Mouse (Mus musculus) intestine, embryonic 15.5 days (tissue): ENCODE results near the gene Atp4b. TPM values are rescaled to one million over a fixed set of nuclear protein-coding genes. Genes with fewer than 3 reads are reported as not detected.

Experiments
- ATAC-seq: fragments of 200-750 bp; cut with Nextera tagmentation; 2 replicates; pipeline ENCODE4 v1.8.0; 2017; ENCODE audit warnings: moderate TSS enrichment, moderate library complexity
- H3K27ac ChIP-seq: fragments of 300-500 bp; sonication (generic); 2 replicates; pipeline ENCODE4 v1.5.1; 2015; ENCODE audit warnings: mild to moderate bottlenecking, inconsistent platforms
- H3K27me3 ChIP-seq: fragments of 300-500 bp; sonication (generic); replicated peaks from 2 replicates; pipeline ENCODE4 v1.6.1; 2015; ENCODE audit warnings: inconsistent platforms
- H3K36me3 ChIP-seq: fragments of 300-500 bp; sonication (generic); 2 replicates; pipeline ENCODE4 v1.6.1; 2015; ENCODE audit warnings: inconsistent platforms
- H3K4me1 ChIP-seq: fragments of 300-500 bp; sonication (generic); replicated peaks from 2 replicates; pipeline ENCODE4 v1.6.1; 2015; ENCODE audit warnings: inconsistent platforms
- H3K4me2 ChIP-seq: fragments of 300-500 bp; sonication (generic); replicated peaks from 2 replicates; pipeline ENCODE4 v1.6.1; 2015; ENCODE audit warnings: mild to moderate bottlenecking, inconsistent platforms
- H3K4me3 ChIP-seq: fragments of 300-500 bp; sonication (generic); replicated peaks from 2 replicates; pipeline ENCODE4 v1.5.1; 2015; ENCODE audit warnings: inconsistent platforms
- H3K9ac ChIP-seq: fragments of 300-500 bp; sonication (generic); 2 replicates; pipeline ENCODE4 v1.6.1; 2015; ENCODE audit warnings: inconsistent platforms
- H3K9me3 ChIP-seq: fragments of 300-500 bp; sonication (generic); 2 replicates; pipeline ENCODE4 v1.6.1; 2016; ENCODE audit warnings: inconsistent platforms
- WGBS: fragments of 180-500 bp; shearing (Covaris S2); methylation state at CpG from one replicate; pipeline ENCODE4 v1.1.7; 2015; 5-methylcytosine and 5-hydroxymethylcytosine counted together
- polyA plus RNA-seq: library from polyadenylated mRNA; unstranded; fragments of >200 nt; fragmentation: Nextera tagmentation; extraction: Ambion mirVana; gene quantifications from 2 replicates; pipeline ENCODE4 v1.2.1, GENCODE M21; 2015

Atp4b gene
- polyA plus RNA-seq, 1 experiment from 2014 or later, result not detected

DNA sequence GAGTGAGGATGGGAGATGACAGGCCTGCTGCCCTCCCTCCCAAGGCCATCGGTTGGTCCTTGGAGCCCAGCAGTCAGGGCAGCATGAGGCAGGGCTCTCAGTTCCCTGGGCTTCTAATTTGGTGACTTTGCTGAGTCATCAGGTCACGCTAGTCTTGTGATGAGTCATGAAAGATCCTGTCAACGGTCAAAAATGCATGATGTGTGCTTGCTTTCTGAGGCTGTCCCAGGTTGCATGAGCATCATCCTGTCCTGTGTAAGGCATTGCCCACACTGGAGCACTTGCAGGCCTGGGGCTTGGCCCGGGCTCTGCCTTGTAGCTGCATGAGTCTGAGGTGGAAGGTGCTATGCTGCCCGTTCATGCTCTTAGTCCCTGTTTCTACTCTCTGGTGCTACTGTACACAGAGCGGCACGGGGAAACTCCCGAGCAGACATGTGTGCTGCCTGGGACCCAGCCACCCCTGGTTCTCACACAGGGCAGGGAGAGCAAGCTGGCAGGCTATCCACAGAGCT is 23.4 kb downstream of the Atp4b start:
- ATAC-seq, result no peak
- no peaks in the 10 kb centered on the region for H3K9me3 ChIP-seq
- no peaks in the 10 kb centered on the region for H3K27me3 ChIP-seq
- no peaks in the 10 kb centered on the region for H3K4me1 ChIP-seq
- peaks cover 61% of the 10 kb centered on the region for H3K36me3 ChIP-seq
- H3K4me2 ChIP-seq, result no peak overlapping the region
- no peak overlapping the region for H3K9ac ChIP-seq
- no peak overlapping the region for H3K4me3 ChIP-seq
- WGBS, result 85% methylated on average over 8 of the region's 8 CpGs
- no peak overlapping the region for H3K27ac ChIP-seq

DNA sequence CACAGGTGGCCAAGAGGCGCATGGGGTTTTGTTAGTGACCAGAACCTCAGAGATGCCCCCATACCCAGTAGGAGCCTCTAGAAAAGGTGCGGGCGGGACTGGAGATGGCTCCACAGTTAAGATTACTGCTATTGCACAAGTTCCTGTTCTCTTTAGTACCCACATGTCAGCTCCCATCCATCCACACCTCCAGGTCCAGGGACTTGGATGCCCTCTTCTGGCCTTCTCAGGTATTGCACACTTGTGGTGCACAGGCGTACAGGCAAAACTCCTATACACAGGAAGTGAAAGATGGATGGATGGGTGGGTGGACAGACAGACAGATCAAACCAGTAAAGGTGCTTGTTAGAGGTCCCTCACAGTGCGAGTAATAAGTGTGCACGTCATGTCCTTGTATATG is 34.8 kb downstream of the Atp4b start:
- ATAC-seq, result no peak
- Histone ChIP-seq H3K4me3 (no peak overlapping the region), H3K9me3 (no peaks in the 10 kb centered on the region), H3K4me2 (no peak overlapping the region), H3K4me1 (no peaks in the 10 kb centered on the region), H3K36me3 (peaks cover 77% of the 10 kb centered on the region), H3K27ac (no peak overlapping the region), H3K27me3 (no peaks in the 10 kb centered on the region), H3K9ac (no peak overlapping the region)
- 91% methylated on average over 6 of the region's 6 CpGs for WGBS

- no peaks in the 10 kb centered on the region for H3K4me1 ChIP-seq
- 92% methylated on average over 7 of the region's 7 CpGs for WGBS
- no peak for ATAC-seq
- H3K4me3 ChIP-seq, result no peak overlapping the region
- no peaks in the 10 kb centered on the region for H3K9me3 ChIP-seq
- H3K4me2 ChIP-seq, result no peak overlapping the region
- no peaks in the 10 kb centered on the region for H3K27me3 ChIP-seq
- H3K36me3 ChIP-seq, result peaks cover 76% of the 10 kb centered on the region
- no peak overlapping the region for H3K9ac ChIP-seq
- no peak overlapping the region for H3K27ac ChIP-seq
These were observed 36.4 kb downstream of the Atp4b start for GRCm38 (mm10) chr8:13360213-13360612.

- peak; percentile 32; the same call in 1 of the 2 replicates for ATAC-seq
- H3K4me3 ChIP-seq, result no peak overlapping the region
- H3K4me1 ChIP-seq, result 0 out of 2 replicates have a peak, but pooled peaks cover 3% of the 10 kb centered on the region
- H3K27me3 ChIP-seq, result no peaks in the 10 kb centered on the region
- H3K9ac ChIP-seq, result no peak overlapping the region
- 66% methylated on average over 10 of the region's 10 CpGs for WGBS
- H3K36me3 ChIP-seq, result peaks cover 77% of the 10 kb centered on the region
- no peaks in the 10 kb centered on the region for H3K9me3 ChIP-seq
- 0 out of 2 replicates have a peak overlapping the region, but pooled peaks have one; percentile 13 for H3K27ac ChIP-seq
- H3K4me2 ChIP-seq, result no peak overlapping the region
These were observed 39.9 kb downstream of the Atp4b start for GRCm38 (mm10) chr8:13356681-13357080.

DNA sequence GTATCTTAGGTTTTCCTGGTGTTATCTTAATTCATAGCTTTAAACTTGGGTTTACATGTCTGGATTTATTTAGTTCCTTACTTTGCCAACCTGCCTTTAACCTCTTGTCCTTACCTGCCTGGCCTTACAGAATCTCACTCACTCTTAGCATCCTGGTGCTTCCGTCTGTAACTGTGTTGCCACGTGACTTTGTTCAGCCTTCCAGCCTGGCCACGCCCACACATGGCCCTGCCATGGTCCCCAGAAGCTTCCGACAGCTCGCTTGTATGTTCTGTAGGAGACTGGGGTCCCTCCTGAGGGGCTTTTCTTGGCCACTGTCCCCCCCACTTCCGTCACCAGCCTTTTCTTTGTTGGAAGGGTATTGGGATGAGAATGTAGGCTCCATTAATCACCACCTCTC is 40.4 kb downstream of the Atp4b start:
- no peak for ATAC-seq
- Histone ChIP-seq H3K9ac (no peak overlapping the region), H3K4me1 (peaks cover 8% of the 10 kb centered on the region; the same call in 1 of the 2 replicates), H3K9me3 (no peaks in the 10 kb centered on the region), H3K36me3 (peaks cover 72% of the 10 kb centered on the region), H3K27me3 (no peaks in the 10 kb centered on the region), H3K4me2 (no peak overlapping the region), H3K4me3 (no peak overlapping the region), H3K27ac (0 out of 2 replicates have a peak overlapping the region, but pooled peaks have one; percentile 13)
- WGBS, result 79% methylated on average over 6 of the region's 6 CpGs

DNA sequence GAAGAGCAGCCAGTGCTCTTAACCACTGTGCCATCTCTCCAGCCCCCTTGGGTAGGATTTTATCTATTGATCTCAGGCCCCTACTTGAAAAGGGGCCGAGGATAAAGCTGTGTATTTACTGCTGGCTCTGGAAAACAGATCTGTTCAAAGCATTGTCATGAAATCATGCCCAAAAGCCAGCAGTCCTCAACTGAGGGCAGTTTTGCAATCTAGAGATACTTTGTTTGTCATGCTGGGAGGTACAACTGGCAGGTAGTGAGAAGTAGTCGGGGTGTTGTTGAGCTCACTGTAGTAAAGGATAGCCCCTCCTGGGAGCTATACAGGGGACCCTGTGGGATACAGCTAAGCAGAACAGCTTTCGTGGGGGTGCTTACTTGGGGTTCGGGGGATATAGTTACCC is 42.7 kb downstream of the Atp4b start:
- WGBS, result 89% methylated on average over 4 of the region's 4 CpGs
- H3K9me3 ChIP-seq, result no peaks in the 10 kb centered on the region
- peaks cover 8% of the 10 kb centered on the region; the same call in 1 of the 2 replicates for H3K4me1 ChIP-seq
- no peak overlapping the region for H3K9ac ChIP-seq
- H3K27me3 ChIP-seq, result no peaks in the 10 kb centered on the region
- no peak overlapping the region for H3K4me3 ChIP-seq
- H3K4me2 ChIP-seq, result no peak overlapping the region
- ATAC-seq, result no peak
- H3K27ac ChIP-seq, result no peak overlapping the region
- H3K36me3 ChIP-seq, result peaks cover 66% of the 10 kb centered on the region

DNA sequence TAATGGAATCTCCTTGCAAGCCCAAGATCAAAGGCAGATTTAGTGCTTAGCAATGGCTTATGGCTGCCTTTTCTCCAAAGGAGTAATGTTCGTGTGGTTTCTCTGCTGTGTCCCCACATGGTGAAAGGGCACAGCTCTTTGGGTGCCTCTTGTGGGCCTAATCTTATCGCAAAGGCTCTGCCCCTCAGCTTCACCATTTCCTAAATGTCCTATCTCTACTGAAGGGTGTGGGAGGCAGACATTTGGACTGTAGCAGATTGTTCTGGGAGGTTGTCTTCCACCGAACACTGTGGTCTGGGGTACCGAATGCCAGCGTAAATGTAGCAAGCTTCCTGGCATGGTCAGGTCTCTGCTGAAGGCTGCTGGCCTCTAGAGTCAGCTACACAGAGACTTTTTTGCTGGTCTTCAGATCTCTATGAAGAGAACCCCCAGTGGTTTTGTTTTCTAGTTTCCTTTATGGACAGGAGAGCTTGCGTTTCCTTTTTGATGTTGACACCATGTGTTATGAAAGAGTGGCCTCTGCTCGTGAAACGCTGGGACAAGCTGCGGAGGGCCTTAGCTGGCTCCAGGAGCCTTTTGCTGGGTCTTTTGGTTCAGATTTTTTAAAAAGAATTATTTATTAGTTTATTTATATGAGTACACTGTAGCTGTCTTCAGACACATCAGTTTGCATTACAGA is 43.3 kb downstream of the Atp4b start:
- no peak for ATAC-seq
- Histone ChIP-seq H3K9me3 (no peaks in the 10 kb centered on the region), H3K4me1 (peaks cover 8% of the 10 kb centered on the region; the same call in 1 of the 2 replicates), H3K4me3 (no peak overlapping the region), H3K27me3 (no peaks in the 10 kb centered on the region), H3K36me3 (peaks cover 61% of the 10 kb centered on the region), H3K4me2 (no peak overlapping the region), H3K9ac (no peak overlapping the region), H3K27ac (no peak overlapping the region)
- 81% methylated on average over 9 of the region's 9 CpGs for WGBS

DNA sequence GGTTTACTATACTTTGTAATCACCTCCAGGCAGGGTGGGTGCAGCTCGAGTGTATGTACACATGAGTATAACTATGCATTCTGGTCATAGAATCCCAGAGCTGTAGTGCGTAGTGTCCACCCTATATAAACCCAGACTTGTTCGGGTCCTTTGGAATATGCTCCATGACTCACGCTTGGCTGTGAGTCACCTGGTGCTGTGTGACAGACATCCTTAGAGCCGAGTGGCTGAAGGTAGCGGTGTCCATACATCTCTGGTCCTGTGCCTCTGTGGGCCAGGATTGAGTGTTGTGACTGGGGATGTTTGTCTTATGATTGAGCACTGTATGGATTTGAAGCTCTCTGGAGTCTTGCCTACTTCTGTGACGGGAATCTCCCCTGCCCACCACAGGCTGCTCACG is 44.0 kb downstream of the Atp4b start:
- WGBS, result 83% methylated on average over 8 of the region's 8 CpGs
- peaks cover 8% of the 10 kb centered on the region; the same call in 1 of the 2 replicates for H3K4me1 ChIP-seq
- peaks cover 62% of the 10 kb centered on the region for H3K36me3 ChIP-seq
- H3K9me3 ChIP-seq, result no peaks in the 10 kb centered on the region
- H3K27me3 ChIP-seq, result no peaks in the 10 kb centered on the region
- no peak overlapping the region for H3K4me2 ChIP-seq
- ATAC-seq, result no peak
- no peak overlapping the region for H3K4me3 ChIP-seq
- H3K27ac ChIP-seq, result no peak overlapping the region
- H3K9ac ChIP-seq, result no peak overlapping the region

- Histone ChIP-seq H3K9me3 (no peaks in the 10 kb centered on the region), H3K4me3 (no peak overlapping the region), H3K36me3 (peaks cover 59% of the 10 kb centered on the region), H3K4me2 (no peak overlapping the region), H3K27me3 (no peaks in the 10 kb centered on the region), H3K9ac (no peak overlapping the region), H3K27ac (no peak overlapping the region), H3K4me1 (peaks cover 8% of the 10 kb centered on the region; the same call in 1 of the 2 replicates)
- WGBS, result 82% methylated on average over 5 of the region's 5 CpGs
- no peak for ATAC-seq
These were observed 45.0 kb downstream of the Atp4b start for GRCm38 (mm10) chr8:13351593-13351992.

DNA sequence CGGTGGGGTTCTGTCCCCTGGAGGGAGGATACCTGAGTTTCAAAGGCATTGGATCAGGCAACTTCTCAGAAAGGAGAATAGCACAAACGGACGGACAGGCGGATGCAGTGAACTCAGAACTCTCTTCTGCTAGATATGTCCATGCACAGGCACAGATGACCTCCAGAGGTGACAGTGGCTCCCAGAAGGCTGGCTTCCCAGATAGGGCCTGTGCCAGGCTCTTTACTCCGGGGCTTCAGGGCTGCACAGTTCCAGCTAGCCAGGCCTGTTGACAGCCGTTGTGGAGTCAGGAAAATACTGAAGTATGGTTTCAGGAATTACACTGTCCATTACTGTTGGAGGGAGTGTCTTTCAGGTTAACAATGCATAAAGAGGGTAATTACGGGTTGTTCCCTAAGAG is 46.6 kb downstream of the Atp4b start:
- peaks cover 63% of the 10 kb centered on the region for H3K36me3 ChIP-seq
- no peak overlapping the region for H3K4me2 ChIP-seq
- peaks cover 8% of the 10 kb centered on the region; the same call in 1 of the 2 replicates for H3K4me1 ChIP-seq
- H3K9ac ChIP-seq, result no peak overlapping the region
- no peak for ATAC-seq
- WGBS, result 86% methylated on average over 7 of the region's 7 CpGs
- H3K4me3 ChIP-seq, result no peak overlapping the region
- no peaks in the 10 kb centered on the region for H3K9me3 ChIP-seq
- no peak overlapping the region for H3K27ac ChIP-seq
- no peaks in the 10 kb centered on the region for H3K27me3 ChIP-seq

DNA sequence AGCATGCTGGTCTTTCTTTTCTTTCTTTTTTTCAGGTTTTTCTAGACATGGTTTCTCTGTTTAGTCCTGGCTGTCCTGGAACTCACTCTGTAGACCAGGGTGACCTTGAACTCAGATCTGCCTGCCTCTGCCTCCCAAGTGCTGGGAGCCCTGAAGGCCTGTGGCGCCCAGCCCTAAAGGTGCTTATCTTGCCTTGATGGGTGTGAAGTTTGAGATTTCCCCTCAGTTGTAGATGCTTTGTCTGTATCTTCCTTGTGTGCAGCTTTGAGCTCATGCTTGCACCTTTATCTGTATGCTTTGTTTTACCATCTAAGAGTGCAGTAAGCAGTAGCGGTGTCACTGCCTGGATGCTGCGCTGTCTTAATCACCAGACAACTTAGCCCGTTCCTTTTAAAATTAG is 53.5 kb downstream of the Atp4b start:
- no peak for ATAC-seq
- 93% methylated on average over 4 of the region's 4 CpGs for WGBS
- H3K27ac ChIP-seq, result no peak overlapping the region
- no peak overlapping the region for H3K4me3 ChIP-seq
- H3K4me1 ChIP-seq, result peaks cover 12% of the 10 kb centered on the region
- H3K4me2 ChIP-seq, result no peak overlapping the region
- no peak overlapping the region for H3K9ac ChIP-seq
- H3K9me3 ChIP-seq, result no peaks in the 10 kb centered on the region
- H3K27me3 ChIP-seq, result no peaks in the 10 kb centered on the region
- H3K36me3 ChIP-seq, result peaks cover 42% of the 10 kb centered on the region

DNA sequence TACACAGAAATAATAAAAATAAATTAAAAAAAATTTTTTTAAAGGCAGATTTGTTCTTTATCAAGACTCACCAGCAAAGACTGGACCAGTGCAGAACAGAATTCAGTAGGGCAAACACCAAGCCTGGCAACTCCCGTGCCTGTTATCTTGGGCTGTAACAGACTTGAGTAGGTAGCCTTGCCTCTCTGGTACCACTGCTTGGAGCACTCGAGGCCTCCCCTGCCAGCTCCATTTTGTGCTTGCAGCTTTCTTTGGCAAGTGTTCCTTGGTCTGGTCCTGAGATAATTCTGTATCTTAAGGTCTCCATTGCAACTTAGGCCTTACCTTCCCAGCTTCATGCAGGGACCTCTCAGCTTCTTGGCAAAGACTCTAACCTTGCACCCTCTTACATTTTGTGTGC is 54.3 kb downstream of the Atp4b start:
- Histone ChIP-seq H3K4me2 (no peak overlapping the region), H3K27me3 (no peaks in the 10 kb centered on the region), H3K4me1 (peaks cover 12% of the 10 kb centered on the region), H3K36me3 (peaks cover 37% of the 10 kb centered on the region), H3K4me3 (no peak overlapping the region), H3K9me3 (no peaks in the 10 kb centered on the region), H3K27ac (no peak overlapping the region), H3K9ac (no peak overlapping the region)
- ATAC-seq, result no peak
- WGBS, result 73% methylated on average over 2 of the region's 2 CpGs

- Histone ChIP-seq H3K9ac (0 out of 2 replicates have a peak overlapping the region, but pooled peaks have one; percentile 13), H3K27ac (no peak overlapping the region), H3K4me3 (no peak overlapping the region), H3K36me3 (peaks cover 22% of the 10 kb centered on the region), H3K27me3 (no peaks in the 10 kb centered on the region), H3K9me3 (no peaks in the 10 kb centered on the region), H3K4me1 (peaks cover 12% of the 10 kb centered on the region), H3K4me2 (peak overlapping the region; percentile 79)
- WGBS, result 84% methylated on average over 8 of the region's 8 CpGs
- no peak for ATAC-seq
These were observed 56.0 kb downstream of the Atp4b start for GRCm38 (mm10) chr8:13340650-13341049.
